Mouse (Mus musculus): ENCODE results near the gene Epha3.

The Epha3 gene

DNA sequence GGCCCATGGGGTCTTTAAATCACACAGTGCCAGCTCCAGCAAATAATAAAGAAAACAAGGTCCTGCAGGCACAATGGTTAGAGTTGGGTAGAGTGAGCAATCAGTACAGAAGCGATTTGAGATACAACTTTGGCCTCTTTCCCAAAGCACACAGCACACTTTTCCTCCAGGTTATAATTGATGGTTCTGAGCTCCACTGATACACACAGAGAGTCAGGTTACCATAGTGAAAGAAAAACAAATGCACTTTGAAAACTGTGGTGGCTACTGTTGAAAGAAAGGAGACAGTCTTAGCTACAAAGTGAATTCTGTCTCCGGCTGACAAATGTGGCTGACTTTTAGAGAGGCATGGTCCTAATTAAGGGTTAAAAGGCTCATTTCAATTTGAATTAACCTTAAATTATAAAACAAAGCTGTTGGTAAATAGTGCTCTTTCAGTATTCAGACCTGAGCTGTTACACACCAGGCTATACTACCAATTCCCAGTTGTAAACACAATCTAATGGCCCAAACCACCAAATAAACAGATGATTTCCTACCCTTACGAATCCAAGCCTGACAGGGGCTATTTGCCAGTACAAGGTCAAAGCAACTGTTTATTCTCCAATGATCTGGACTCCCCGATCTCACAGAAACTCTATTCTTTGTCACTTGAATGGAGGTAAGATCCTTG, 205.5 kb downstream of the Epha3 start:
- DNase-seq (ENCODE audit: extremely low spot score, low read depth, low spot score): no peak

DNA sequence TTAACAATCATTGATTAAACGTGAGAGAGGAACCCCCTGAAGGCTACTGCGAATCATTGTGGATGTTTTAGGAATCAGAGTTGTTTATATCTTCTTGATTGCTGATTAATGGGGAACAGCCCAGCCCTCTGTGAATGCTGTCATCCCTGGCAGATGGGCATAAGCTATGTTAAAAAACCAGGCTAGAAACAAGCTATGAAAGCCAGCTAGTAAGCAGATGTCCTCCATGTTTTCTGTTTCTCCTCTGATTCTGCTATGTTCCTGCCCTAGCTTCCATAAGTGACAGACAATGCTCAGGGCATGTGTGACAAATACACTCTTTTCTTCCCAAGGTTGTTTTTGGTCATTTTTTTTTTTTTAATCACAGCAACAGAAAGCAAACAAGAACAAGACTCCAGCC, 206.2 kb downstream of the Epha3 start:
- DNase-seq (ENCODE audit: extremely low spot score, low read depth, low spot score): no peak

DNA sequence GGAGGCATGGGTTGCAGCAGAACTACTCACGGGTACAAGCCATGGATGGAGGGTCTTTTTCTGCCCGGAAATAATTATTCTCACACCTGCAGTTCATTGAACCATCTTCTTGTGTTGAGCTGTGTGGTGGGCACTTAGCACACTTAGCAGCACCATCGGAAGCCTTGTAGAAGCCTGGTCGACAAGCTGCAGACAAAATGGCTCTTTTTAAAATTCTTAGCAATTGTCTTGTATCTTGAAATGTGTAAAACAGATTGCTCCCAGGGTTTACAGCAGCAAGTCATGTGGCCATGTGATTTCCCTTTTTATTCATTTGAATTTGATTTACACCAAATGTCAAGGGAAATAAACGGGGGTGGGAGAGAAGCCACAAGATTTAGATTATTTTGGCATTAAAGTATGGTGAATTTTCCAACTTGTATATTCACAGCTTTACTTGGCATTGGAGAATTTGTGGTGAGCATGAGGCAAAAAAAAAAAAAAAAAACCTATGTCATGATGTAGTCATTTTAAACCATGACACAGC, 210.5 kb downstream of the Epha3 start:
- no peak for DNase-seq (ENCODE audit: extremely low spot score, low read depth, low spot score)

DNA sequence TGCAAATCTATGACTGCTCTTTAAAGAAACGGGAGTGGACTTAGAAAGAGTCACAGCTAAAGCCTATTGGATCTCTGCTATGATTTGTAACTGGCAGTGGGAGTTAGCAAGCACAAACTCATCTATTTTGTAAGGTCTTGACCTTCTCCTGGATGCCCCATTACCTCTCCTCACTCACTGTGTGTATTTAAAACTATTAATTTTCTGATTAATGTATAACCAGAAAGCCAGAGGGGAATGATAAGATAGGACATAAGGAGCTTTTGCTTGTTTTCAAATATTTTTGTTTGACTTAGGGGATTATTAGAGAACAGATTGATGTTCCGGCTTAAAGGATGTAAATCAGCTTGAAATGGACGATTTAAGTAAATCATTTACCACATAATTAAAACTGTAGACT, 213.2 kb downstream of the Epha3 start:
- DNase-seq (ENCODE audit: extremely low spot score, low read depth, low spot score): no peak

DNA sequence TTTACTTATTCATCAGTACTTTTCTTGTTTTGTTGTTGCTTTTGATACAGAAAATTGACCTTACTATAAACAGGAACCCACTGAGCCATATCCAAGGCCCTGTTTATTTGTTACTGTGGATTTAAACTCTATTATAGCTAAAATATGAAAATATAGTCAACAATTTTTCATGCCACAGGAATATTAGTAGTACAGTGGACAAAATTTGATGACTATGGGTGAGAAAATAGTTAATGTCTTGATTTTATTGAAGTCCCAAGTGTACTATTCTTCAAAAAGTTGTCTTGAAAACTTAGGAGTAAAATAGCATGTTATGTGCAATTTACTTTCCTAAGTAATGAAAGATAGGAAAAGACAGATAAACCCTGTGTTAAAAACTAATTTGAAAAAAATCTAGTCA, 217.4 kb downstream of the Epha3 start:
- DNase-seq (ENCODE audit: extremely low spot score, low read depth, low spot score): no peak

DNA sequence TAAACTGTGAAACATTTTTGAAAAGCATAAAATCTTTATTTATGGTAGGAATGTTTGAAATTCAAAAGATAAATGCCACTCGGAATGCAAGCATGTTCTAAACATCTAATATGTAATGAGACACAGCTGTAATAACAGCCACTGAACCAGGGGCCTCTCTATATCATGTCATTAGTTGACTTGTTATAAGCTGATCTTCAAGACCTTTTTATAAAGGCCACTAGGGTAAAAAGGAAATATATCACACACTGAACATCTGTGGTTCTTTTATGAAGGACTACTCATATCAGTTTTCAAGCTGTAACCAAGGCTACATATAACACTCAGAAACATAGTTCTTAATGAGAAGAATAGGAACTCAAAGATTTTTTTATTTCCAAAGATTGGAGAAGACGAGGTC, 221.3 kb downstream of the Epha3 start:
- DNase-seq (ENCODE audit: extremely low spot score, low read depth, low spot score): no peak

DNA sequence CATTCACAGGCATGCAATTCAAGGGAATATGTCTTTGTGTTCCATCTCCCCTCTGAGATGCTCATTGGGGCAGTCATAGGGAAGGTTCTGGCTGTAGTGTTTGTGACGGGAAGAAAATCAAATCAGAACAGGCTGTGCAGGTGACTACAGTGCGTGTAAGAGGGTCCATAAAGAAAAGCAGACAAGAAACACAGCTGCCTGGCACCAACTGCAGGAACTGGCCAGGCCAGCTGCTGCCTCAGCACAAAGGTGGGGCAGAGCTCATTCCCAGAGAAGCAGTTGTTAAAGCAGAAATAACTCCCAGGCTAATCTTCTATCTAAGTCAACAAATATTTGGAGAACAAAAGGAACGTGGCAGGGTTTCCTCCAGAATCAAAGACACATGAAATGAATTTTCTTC, 222.4 kb downstream of the Epha3 start:
- no peak for DNase-seq (ENCODE audit: extremely low spot score, low read depth, low spot score)

DNA sequence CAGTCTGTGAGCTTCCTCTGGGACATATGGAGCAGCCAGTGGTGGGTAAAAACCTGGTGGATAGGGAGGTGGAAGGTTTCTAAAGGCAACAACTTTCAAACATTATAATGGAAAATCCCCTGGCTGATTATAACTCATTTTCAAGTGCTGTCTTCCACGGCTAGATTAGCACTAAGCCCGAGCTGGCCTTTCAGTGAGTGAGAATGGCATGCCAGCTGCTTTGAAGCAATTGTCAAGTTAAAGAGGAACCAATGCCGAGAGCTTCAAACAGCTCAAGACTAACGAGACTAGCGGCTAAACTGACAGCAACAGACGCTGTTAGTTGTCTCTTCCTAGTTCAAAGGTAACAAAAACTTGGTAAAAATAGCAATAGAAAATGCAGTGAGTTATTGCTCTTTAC, 225.3 kb downstream of the Epha3 start:
- DNase-seq (ENCODE audit: extremely low spot score, low read depth, low spot score): no peak

DNA sequence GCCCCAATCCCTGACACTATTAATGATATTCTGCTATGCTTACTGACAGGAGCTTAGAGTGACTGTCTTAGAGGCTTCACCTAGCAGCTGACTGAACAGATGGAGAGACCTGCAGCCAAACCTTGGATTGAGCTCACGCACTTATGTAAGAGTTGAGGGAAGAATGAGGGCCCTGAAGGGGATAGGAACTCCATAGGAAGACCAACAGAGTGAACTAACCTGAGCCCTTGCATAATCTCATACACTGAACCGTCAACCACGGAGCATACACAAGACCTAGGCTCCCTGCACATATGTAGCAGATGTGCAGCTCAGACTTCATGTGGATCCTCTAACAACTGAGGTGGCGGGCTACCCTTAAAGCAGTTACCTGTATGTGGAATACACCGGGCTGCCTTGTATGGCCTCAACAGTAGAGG, 230.2 kb downstream of the Epha3 start:
- DNase-seq (ENCODE audit: extremely low spot score, low read depth, low spot score): no peak

DNA sequence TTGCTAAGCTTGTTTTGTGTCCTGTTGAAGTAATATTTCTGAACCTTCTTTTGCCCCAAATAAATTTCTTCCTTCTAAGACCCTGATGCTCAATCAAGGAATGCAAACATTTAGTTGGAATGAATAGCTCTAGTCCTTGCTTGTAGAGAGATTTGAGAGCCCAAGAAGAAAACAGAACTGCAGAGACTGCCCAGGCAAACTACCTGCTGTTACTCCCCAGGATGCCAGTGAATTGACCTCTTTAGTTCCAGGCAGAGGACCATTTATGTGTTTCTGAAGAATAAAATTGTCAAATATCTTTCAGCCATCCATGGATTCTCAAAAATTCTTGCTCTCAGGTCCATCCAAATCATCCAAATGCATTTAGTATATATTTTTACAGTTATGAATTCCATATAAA, 238.7 kb downstream of the Epha3 start:
- no peak for DNase-seq (ENCODE audit: extremely low spot score, low read depth, low spot score)

DNA sequence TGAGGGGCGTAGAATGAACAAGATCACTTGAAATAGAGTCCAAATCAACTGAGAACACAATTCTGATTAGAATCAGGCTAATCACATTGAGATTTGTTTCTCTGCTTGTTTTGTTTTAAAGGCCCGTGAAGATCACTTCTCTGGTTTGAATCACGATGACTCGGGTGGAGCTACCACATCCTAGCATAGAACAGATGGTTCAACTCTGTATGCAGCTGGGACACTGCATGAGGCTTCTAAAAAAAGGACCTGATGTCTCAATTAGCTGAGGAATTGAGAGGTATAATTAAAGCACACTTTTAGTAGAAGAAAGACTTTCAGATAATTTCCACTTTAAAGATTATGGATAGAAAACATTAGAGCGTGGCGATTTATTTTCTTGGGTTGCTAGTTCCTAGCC, 242.1 kb downstream of the Epha3 start:
- DNase-seq (ENCODE audit: extremely low spot score, low read depth, low spot score): no peak

DNA sequence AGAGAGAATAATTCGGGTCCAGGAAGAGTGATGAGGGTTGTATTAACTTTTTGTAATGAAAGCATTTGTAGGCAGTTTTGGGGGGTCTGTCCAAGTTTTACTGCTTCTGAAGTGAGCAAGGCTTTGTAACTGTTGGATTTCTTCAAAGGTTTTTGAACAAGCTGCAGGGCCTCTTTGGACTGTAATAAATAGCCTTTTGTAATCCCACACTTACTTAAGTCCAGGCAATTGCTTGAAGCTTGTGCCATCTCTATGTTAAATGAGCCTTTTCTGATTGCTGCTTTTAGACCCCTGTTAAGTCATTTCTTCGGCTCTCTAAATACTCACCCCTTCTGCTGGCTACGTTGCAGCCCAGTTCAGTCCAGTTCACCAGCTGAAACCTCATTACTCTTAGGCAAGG, 248.6 kb downstream of the Epha3 start:
- no peak for DNase-seq (ENCODE audit: extremely low spot score, low read depth, low spot score)

DNA sequence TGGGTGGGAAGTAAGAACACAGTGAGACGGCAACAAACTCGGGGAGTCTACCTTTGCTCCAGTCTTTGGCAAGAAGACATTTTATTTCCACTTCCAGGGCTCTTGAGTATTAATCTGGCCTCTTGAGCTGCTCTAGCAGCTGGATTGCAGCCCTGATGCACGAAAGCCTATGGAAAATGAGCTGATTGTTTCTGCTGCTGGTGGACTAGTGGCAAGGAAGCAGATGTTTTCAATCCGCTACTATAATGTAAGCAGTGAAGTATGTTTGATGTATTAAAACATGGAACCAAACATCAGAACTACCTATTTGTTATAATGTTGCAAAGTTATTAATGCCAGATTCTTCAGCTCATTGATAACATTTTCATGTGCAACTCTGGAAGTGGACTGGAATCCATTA, 251.0 kb downstream of the Epha3 start:
- DNase-seq (ENCODE audit: extremely low spot score, low read depth, low spot score): no peak

DNA sequence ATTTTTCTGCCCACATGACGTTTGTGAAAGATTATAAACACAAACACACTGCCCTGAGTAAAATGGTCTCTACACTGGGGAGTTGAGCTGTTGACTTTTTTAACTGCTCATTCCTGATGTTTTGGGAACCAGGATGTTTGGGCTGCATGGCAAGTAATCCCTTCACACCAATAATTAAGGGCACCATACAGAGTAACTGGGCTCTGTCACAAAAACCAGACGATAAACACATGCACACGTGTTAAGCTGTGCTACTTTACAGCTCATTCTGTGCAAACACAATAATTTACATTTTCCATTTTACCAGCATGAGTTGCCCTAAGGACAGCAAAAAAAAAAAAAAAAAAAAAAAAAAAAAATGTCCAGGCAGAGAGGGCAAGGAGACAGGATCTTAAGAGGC, 263.7 kb downstream of the Epha3 start:
- no peak for DNase-seq (ENCODE audit: extremely low spot score, low read depth, low spot score)

DNA sequence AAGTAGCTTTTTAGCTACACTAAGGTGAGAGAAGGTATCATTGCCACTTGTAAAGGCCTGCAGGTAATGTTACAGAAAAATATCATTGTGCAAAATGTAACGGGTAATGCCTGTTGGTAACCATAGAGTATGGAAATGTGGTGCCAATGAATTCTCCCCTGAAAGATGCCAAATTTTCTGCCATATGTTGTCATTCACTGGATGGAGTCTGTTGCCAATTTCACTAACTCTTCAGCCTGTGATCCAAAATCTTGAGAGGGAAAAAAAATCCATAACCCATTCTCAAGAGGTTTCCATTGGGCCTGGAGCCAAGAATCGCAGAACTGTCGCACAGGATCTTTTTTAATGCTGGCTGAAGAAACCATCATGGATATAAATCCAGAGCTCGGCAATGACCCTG, 269.3 kb downstream of the Epha3 start:
- no peak for DNase-seq (ENCODE audit: extremely low spot score, low read depth, low spot score)

DNA sequence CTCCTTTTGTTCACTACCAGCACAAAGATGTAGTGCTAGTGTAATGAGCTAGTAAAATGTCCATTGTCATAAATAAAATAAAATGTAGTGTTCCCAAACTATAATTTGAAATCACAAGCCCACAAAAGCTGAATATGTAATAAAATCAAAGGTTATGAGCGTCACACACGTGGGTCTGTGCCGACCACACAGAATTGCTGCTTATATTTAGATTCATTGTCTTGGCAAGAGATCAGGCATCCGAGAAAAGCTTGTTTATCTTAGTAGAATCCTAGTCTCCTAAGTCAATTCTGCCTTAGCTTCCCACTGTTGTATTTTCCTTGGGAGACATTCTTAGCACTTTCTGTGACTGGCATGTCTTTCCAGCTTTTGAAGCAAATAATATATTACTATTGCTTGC, 294.2 kb downstream of the Epha3 start:
- no peak for DNase-seq (ENCODE audit: extremely low spot score, low read depth, low spot score)

DNA sequence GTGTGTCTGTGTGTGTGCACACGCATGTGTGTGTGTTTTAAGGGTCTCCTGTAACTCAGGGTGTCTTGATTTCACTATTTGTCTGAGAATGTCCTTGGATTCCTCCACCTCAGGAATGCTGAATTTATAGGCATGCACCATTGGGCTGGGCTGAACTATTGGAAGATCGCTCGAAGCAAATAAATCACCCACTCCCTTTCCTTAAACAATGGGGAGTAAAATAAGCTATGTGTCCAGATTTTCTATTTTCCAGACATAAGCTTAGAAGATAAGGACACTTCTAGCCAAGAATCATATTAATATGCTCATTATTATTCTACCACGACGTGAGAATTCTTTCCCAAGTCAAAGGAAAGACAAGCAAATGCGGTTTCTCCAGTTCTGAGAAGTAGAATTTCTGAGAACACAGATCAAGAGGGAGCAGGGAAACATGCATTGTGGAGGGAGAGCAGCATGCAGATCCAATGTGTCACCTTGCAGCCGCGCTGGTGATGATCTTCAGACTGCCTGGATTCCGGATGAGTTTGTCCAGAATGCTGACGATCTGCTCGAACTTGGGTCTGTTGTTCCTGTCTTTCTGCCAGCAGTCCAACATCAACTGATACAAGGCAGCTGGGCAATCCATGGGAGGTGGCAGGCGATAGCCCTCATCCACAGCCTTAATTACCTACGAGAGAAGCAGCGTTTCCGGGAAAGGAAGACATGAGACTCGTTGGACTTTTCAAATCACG, 297.7 kb downstream of the Epha3 start:
- no peak for DNase-seq (ENCODE audit: extremely low spot score, low read depth, low spot score)

DNA sequence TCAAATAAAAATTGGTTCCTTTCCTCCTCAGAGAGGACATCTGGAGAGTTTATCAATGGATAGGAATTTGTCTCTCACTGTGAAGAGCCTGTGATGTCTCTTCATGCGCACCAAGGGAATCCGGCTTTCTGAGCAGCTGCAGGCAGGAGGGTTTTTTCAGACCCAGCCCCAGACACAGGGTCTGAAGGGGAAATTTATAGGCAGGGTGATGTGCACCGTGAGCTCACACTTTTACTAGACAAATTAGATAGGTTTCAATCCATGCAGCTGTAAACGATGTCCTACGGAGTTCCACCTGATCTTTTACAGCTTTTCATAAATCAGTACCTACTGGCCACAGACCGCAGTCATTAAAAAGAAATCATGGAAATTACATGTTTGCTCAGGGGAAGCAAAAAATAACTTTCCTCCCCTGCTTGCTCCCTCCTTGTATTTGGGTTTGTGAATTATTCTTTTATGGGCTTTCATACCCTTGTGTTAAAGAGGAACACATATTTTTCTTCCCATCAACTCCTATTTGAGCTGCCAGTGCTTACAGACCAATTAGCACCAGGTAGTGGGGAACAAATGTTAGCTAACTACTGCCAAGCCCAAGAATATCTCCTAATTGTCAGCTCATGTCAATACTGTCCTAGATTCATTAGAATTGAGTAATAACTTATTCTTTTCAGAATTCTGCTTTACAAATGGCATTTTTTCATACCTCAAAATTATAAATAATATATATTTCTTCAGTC, 307.4 kb downstream of the Epha3 start:
- peak; percentile 49 for DNase-seq (ENCODE audit: extremely low spot score, low read depth, low spot score)

DNA sequence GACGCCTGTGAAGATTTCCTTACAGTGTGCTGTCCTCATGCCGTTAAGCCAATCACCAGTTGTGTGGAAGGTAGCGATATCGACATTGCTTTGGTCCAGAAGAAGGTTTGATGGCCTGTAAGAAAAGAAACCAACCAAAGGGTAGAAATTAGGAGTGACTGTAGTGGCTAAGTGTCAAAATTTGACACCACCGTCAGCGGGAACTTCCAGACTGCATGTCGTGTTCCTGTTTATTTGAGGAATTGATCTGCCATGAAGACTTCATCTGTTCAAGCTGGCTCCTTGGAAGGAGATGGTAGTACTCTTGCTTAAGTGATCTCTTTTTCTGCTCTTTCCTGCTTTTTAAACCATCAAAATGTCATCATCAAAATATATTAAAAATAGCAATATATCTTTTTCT, 311.4 kb downstream of the Epha3 start:
- DNase-seq (ENCODE audit: extremely low spot score, low read depth, low spot score): no peak

DNA sequence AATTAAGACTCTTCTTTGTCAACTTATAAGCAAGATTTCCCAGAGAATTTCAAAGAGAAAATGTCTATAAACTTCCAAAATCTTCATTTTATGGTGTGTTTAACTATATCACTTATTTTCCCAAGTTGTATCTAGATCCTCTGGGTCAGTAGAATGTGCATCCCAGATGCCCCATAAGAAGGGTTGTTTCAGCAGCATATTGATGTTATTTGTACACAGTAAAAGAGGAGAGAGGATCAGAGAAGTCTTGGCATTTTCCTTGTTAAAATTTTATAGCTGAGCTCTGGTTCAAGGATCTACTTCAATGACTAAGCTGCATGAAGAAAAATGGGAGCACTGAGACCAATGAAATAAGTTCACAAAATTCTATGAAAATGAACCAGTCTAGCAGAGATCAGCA, 324.5 kb downstream of the Epha3 start:
- DNase-seq (ENCODE audit: extremely low spot score, low read depth, low spot score): no peak

DNA sequence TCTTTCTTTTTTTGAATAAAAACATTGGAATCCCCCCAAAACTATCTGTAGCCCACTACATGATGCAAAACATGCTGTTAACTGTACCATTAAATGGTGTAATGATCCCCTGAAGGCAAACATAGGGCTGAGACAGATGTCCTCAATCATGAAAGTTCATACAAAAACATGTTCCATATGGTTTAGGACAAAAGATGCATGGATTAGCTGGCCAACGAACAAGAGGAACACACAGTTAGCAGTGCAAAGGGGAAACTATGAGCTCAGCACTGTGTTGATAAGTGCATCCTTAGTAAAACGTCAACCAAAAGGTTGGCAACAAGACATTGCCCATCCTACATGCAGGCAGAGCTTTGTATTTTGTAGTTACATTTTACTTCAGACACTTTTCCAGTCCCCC, 335.2 kb downstream of the Epha3 start:
- DNase-seq (ENCODE audit: extremely low spot score, low read depth, low spot score): no peak

DNA sequence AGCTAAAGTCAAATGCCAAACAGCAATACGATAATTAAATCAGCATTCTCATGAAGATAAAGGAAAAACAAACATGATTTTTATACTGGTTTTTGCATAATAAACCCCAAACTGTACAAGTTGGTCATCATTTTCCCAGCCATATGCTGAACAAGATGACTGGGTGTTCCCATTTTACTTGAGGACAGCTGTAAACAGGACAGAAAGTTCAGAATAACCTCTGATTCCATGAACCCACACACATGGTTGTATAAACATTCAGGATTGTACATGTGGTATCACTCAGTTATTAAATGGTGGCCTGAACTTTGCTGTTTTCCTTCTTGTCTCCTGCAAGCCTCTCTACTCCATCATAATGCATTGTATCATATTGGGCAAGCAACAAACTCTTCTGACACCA, 346.3 kb downstream of the Epha3 start:
- no peak for DNase-seq (ENCODE audit: extremely low spot score, low read depth, low spot score)

Measured in hindlimb bud, embryonic 11.5 days (tissue).